ENCODE assay signal across 26 mouse cellular contexts in the genomic region with DNA sequence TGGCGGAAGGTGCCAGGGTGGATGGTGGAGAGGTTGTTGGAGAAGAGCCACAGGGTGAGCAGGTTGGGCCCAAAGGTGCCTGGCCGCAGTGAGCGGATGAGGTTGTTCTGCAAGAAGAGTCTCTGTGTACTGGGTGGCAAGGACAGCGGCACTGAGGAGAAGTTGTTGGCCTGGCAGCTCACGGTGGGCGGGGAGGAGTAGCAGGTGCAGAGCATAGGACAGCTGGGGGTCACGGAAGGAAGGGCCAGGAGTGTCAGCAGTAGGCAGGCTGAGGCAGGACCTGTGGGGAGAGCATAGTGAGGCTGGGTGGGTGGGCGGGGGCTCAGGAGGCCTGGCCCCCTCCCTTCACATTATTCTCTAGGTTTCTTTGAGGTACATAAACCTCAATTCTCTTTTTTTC. TPM values are rescaled to one million over a fixed set of nuclear protein-coding genes. Genes with fewer than 3 reads are reported as not detected.
"Had no signal": no experiment of that assay in that cellular context is flagged by ENCODE, and none has a peak within 500 bp of the region (broad histone marks: within the 10 kb centered on the region; RNA-seq: fewer than 3 reads in every experiment).

No protein-coding gene starts in this region.

- H3K4me2 ChIP-seq: intestine, embryonic 15.5 days; kidney, embryonic 15.5 days; limb, embryonic 13.5 days; liver, embryonic 12.5 days; liver, embryonic 15.5 days; lung, embryonic 15.5 days; midbrain, embryonic 13.5 days; neural tube, embryonic 12.5 days had no signal

- H3K9me3 ChIP-seq: intestine, embryonic 15.5 days; kidney, embryonic 15.5 days; limb, embryonic 10.5 days; limb, embryonic 13.5 days; liver, embryonic 12.5 days; liver, embryonic 15.5 days; lung, embryonic 15.5 days; megakaryocyte, embryonic 14.5 days; midbrain, embryonic 10.5 days; midbrain, embryonic 13.5 days; neural tube, embryonic 12.5 days had no signal

- ATAC-seq: intestine, embryonic 15.5 days; liver, embryonic 12.5 days; midbrain, embryonic 13.5 days; midbrain, embryonic 16.5 days had no signal

- DNase-seq: kidney, adult 11 months; kidney, adult 8-10 months; kidney, postnatal 10 days; kidney, postnatal 36 days; liver; lung, adult 18-20 months; lung, postnatal 10 days; lung, postnatal 36 days; thymus, adult 18-20 months had no signal

- H3K27ac ChIP-seq: intestine, embryonic 15.5 days; kidney, embryonic 15.5 days; limb, embryonic 10.5 days; limb, embryonic 13.5 days; liver, embryonic 12.5 days; liver, embryonic 15.5 days; lung, embryonic 15.5 days; midbrain, embryonic 10.5 days; midbrain, embryonic 13.5 days; neural tube, embryonic 12.5 days had no signal

- H3K9ac ChIP-seq: intestine, embryonic 15.5 days; kidney, embryonic 15.5 days; limb, embryonic 13.5 days; liver, embryonic 12.5 days; liver, embryonic 15.5 days; lung, embryonic 15.5 days; midbrain, embryonic 13.5 days; neural tube, embryonic 12.5 days had no signal

- H3K4me3 ChIP-seq: intestine, embryonic 15.5 days; kidney, embryonic 15.5 days; limb, embryonic 10.5 days; limb, embryonic 13.5 days; liver, embryonic 12.5 days; liver, embryonic 15.5 days; lung, embryonic 15.5 days; megakaryocyte, embryonic 14.5 days; midbrain, embryonic 10.5 days; midbrain, embryonic 13.5 days; neural tube, embryonic 12.5 days had no signal

- H3K36me3 ChIP-seq: intestine, embryonic 15.5 days; kidney, embryonic 15.5 days; limb, embryonic 10.5 days; limb, embryonic 13.5 days; liver, embryonic 12.5 days; liver, embryonic 15.5 days; lung, embryonic 15.5 days; midbrain, embryonic 10.5 days; midbrain, embryonic 13.5 days; neural tube, embryonic 12.5 days had no signal

RNA-seq across cellular contexts. Expression of a gene that starts 5.9 kb away (rescaled TPM):
- total RNA-seq: monocyte, adult 5-6 weeks; neutrophil, adult 5-6 weeks had no signal

RNA-seq across cellular contexts. Expression of a gene that starts 41.9 kb away (rescaled TPM):
- total RNA-seq: monocyte, adult 5-6 weeks had no signal

RNA-seq across cellular contexts. Expression of a gene that starts 58.1 kb away (rescaled TPM):
- total RNA-seq: layer of hippocampus, postnatal 25 days; left cerebral cortex, adult 18-20 months; left cerebral cortex, postnatal 14 days; monocyte, adult 5-6 weeks; neutrophil, adult 5-6 weeks had no signal
- polyA plus RNA-seq: midbrain, embryonic 10.5 days; midbrain, embryonic 13.5 days; midbrain, embryonic 16.5 days; neural tube, embryonic 12.5 days had no signal
